Mouse (Mus musculus) stomach, embryonic 14.5 days (tissue): ENCODE measurements around the gene Ttyh1. TPM values are rescaled to one million over a fixed set of nuclear protein-coding genes. Genes with fewer than 3 reads are reported as not detected.

Source experiments
- ATAC-seq: fragments of 200-750 bp; cut with Nextera tagmentation; 2 replicates; pipeline ENCODE4 v1.8.0; 2017; ENCODE audit warnings: low read depth, moderate TSS enrichment; ENCODE audit not compliant: insufficient number of reproducible peaks, insufficient read depth, low FRiP score
- H3K27ac ChIP-seq: fragments of 300-500 bp; sonication (generic); 2 replicates; pipeline ENCODE4 v1.5.1; 2014; ENCODE audit warnings: mild to moderate bottlenecking, low read length, moderate library complexity, mixed read lengths
- H3K27me3 ChIP-seq: fragments of 300-500 bp; sonication (generic); 2 replicates; pipeline ENCODE4 v1.6.1; 2014; ENCODE audit warnings: low read length, control low read depth, mixed read lengths; ENCODE audit not compliant: control insufficient read depth, insufficient read depth
- H3K36me3 ChIP-seq: fragments of 300-500 bp; sonication (generic); 2 replicates; pipeline ENCODE4 v1.6.1; 2014; ENCODE audit warnings: mild to moderate bottlenecking, control low read depth, low read length, moderate library complexity, mixed read lengths; ENCODE audit not compliant: control insufficient read depth, insufficient read depth
- H3K4me1 ChIP-seq: fragments of 300-500 bp; sonication (generic); 2 replicates; pipeline ENCODE4 v1.6.1; 2014; ENCODE audit warnings: low read length, control low read depth, mixed read lengths; ENCODE audit not compliant: control insufficient read depth, insufficient read depth
- H3K4me2 ChIP-seq: fragments of 300-500 bp; sonication (generic); replicated peaks from 2 replicates; pipeline ENCODE4 v1.6.1; 2014; ENCODE audit warnings: low read depth, low read length, control low read depth
- H3K4me3 ChIP-seq: fragments of 300-500 bp; sonication (generic); 2 replicates; pipeline ENCODE4 v1.5.1; 2014; ENCODE audit warnings: low read depth, low read length, control low read depth
- H3K9ac ChIP-seq: fragments of 300-500 bp; sonication (generic); replicated peaks from 2 replicates; pipeline ENCODE4 v1.6.1; 2014; ENCODE audit warnings: low read depth, mild to moderate bottlenecking, control low read depth, low read length, moderate library complexity, mixed read lengths
- H3K9me3 ChIP-seq: fragments of 300-500 bp; sonication (generic); 2 replicates; pipeline ENCODE4 v1.6.1; 2016; ENCODE audit warnings: low read depth, low read length, control low read depth; ENCODE audit not compliant: control insufficient read depth
- WGBS: fragments of 180-500 bp; shearing (Covaris S2); extraction: QIAGEN DNeasy Blood & Tissue Kit; methylation state at CpG from one replicate; pipeline ENCODE4 v1.1.7; 2014; 5-methylcytosine and 5-hydroxymethylcytosine counted together
- polyA plus RNA-seq: library from polyadenylated mRNA; unstranded; fragments of >200 nt; fragmentation: Nextera tagmentation; extraction: Ambion mirVana; gene quantifications from 2 replicates; pipeline ENCODE4 v1.2.1, GENCODE M21; 2014

Ttyh1 gene
- polyA plus RNA-seq, 1 experiment from 2014 or later = 8.2 TPM

GRCm38 (mm10) chr7:4087238-4087895 lies 31.8 kb upstream of the Ttyh1 start:
- 0 out of 2 replicates have a peak, but pooled peaks cover 6% of the 10 kb centered on the region for H3K4me1 ChIP-seq
- H3K9me3 ChIP-seq = no peaks in the 10 kb centered on the region
- no peaks in the 10 kb centered on the region for H3K27me3 ChIP-seq
- WGBS = 68% methylated on average over 4 of the region's 4 CpGs
- no peak for ATAC-seq
- H3K27ac ChIP-seq = no peak overlapping the region
- no peak overlapping the region for H3K9ac ChIP-seq
- H3K36me3 ChIP-seq = no peaks in the 10 kb centered on the region
- H3K4me3 ChIP-seq = no peak overlapping the region
- no peak overlapping the region for H3K4me2 ChIP-seq

- H3K4me2 ChIP-seq = no peak overlapping the region
- H3K27ac ChIP-seq = no peak overlapping the region
- H3K27me3 ChIP-seq = no peaks in the 10 kb centered on the region
- no peaks in the 10 kb centered on the region for H3K9me3 ChIP-seq
- ATAC-seq = no peak
- H3K4me1 ChIP-seq = no peaks in the 10 kb centered on the region
- no peaks in the 10 kb centered on the region for H3K36me3 ChIP-seq
- H3K4me3 ChIP-seq = no peak overlapping the region
- H3K9ac ChIP-seq = no peak overlapping the region
- WGBS = 84% methylated on average over 6 of the region's 6 CpGs
These were observed 31.2 kb upstream of the Ttyh1 start for GRCm38 (mm10) chr7:4087896-4088480.

- Histone ChIP-seq H3K4me1 (no peaks in the 10 kb centered on the region), H3K4me3 (no peak overlapping the region), H3K36me3 (no peaks in the 10 kb centered on the region), H3K27ac (no peak overlapping the region), H3K27me3 (no peaks in the 10 kb centered on the region), H3K9me3 (no peaks in the 10 kb centered on the region), H3K4me2 (no peak overlapping the region), H3K9ac (no peak overlapping the region)
- WGBS = 88% methylated on average over 2 of the region's 2 CpGs
- no peak for ATAC-seq
These were observed 30.5 kb upstream of the Ttyh1 start for GRCm38 (mm10) chr7:4088679-4089078.

GRCm38 (mm10) chr7:4091170-4091569 lies 28.0 kb upstream of the Ttyh1 start:
- Histone ChIP-seq H3K4me2 (no peak overlapping the region), H3K4me3 (no peak overlapping the region), H3K9ac (no peak overlapping the region), H3K27ac (no peak overlapping the region), H3K27me3 (no peaks in the 10 kb centered on the region), H3K4me1 (no peaks in the 10 kb centered on the region), H3K36me3 (no peaks in the 10 kb centered on the region), H3K9me3 (no peaks in the 10 kb centered on the region)
- ATAC-seq = no peak
- 52% methylated on average over 8 of the region's 8 CpGs for WGBS

GRCm38 (mm10) chr7:4098301-4098700 lies 20.9 kb upstream of the Ttyh1 start:
- ATAC-seq = no peak
- Histone ChIP-seq H3K4me2 (no peak overlapping the region), H3K4me1 (no peaks in the 10 kb centered on the region), H3K9ac (no peak overlapping the region), H3K36me3 (no peaks in the 10 kb centered on the region), H3K27ac (no peak overlapping the region), H3K9me3 (no peaks in the 10 kb centered on the region), H3K27me3 (no peaks in the 10 kb centered on the region), H3K4me3 (no peak overlapping the region)
- WGBS = 71% methylated on average over 2 of the region's 2 CpGs

- H3K27ac ChIP-seq = no peak overlapping the region
- H3K9ac ChIP-seq = no peak overlapping the region
- no peak overlapping the region for H3K4me3 ChIP-seq
- H3K27me3 ChIP-seq = no peaks in the 10 kb centered on the region
- no peaks in the 10 kb centered on the region for H3K36me3 ChIP-seq
- H3K4me1 ChIP-seq = no peaks in the 10 kb centered on the region
- H3K9me3 ChIP-seq = no peaks in the 10 kb centered on the region
- ATAC-seq = no peak
- H3K4me2 ChIP-seq = no peak overlapping the region
- 62% methylated on average over 2 of the region's 2 CpGs for WGBS
These were observed 20.4 kb upstream of the Ttyh1 start for GRCm38 (mm10) chr7:4098832-4099231.

GRCm38 (mm10) chr7:4101144-4101543 lies 18.1 kb upstream of the Ttyh1 start:
- ATAC-seq = no peak
- WGBS = 77% methylated on average over 5 of the region's 5 CpGs

GRCm38 (mm10) chr7:4103411-4103810 lies 15.8 kb upstream of the Ttyh1 start:
- Histone ChIP-seq H3K9ac (no peak overlapping the region), H3K4me3 (no peak overlapping the region), H3K4me1 (no peaks in the 10 kb centered on the region), H3K4me2 (no peak overlapping the region), H3K9me3 (no peaks in the 10 kb centered on the region), H3K36me3 (no peaks in the 10 kb centered on the region), H3K27me3 (no peaks in the 10 kb centered on the region), H3K27ac (no peak overlapping the region)
- WGBS = 15% methylated on average over 4 of the region's 4 CpGs
- no peak for ATAC-seq

More at GRCm38 (mm10) chr7:4101144-4101543, 18.1 kb upstream of the Ttyh1 start:
- no peaks in the 10 kb centered on the region for H3K36me3 ChIP-seq
- no peak overlapping the region for H3K9ac ChIP-seq
- H3K4me2 ChIP-seq = no peak overlapping the region
- H3K27ac ChIP-seq = no peak overlapping the region
- H3K4me1 ChIP-seq = no peaks in the 10 kb centered on the region
- H3K27me3 ChIP-seq = no peaks in the 10 kb centered on the region
- H3K9me3 ChIP-seq = no peaks in the 10 kb centered on the region
- H3K4me3 ChIP-seq = no peak overlapping the region

GRCm38 (mm10) chr7:4111766-4112165 lies 7.4 kb upstream of the Ttyh1 start:
- no peak overlapping the region for H3K27ac ChIP-seq
- H3K9ac ChIP-seq = no peak overlapping the region
- H3K4me1 ChIP-seq = no peaks in the 10 kb centered on the region
- no peak for ATAC-seq
- H3K27me3 ChIP-seq = no peaks in the 10 kb centered on the region
- H3K4me3 ChIP-seq = no peak overlapping the region
- no peaks in the 10 kb centered on the region for H3K36me3 ChIP-seq
- WGBS = 61% methylated on average over 3 of the region's 3 CpGs
- H3K9me3 ChIP-seq = no peaks in the 10 kb centered on the region
- no peak overlapping the region for H3K4me2 ChIP-seq
